Mouse (Mus musculus): Measurements from ENCODE around the gene Hoxa11. TPM values are rescaled to one million over a fixed set of nuclear protein-coding genes. Genes with fewer than 3 reads are reported as not detected.

Hoxa11 gene
- polyA plus RNA-seq, 1 experiment from 2014 or later, result not detected

- peaks cover 98% of the 10 kb centered on the region for H3K27me3 ChIP-seq (replicated peaks)
- no peak overlapping the region for H3K9ac ChIP-seq
- H3K9me3 ChIP-seq (replicated peaks), result no peaks in the 10 kb centered on the region
- no peak for ATAC-seq (ENCODE audit: insufficient number of reproducible peaks, low FRiP score)
- H3K36me3 ChIP-seq, result no peaks in the 10 kb centered on the region
- 2% methylated on average over 30 of the region's 30 CpGs for WGBS
- peaks cover 18% of the 10 kb centered on the region for H3K4me1 ChIP-seq (replicated peaks)
- H3K27ac ChIP-seq (ENCODE audit: poor library complexity, severe bottlenecking), result no peak overlapping the region
- no peak overlapping the region for H3K4me3 ChIP-seq
- H3K4me2 ChIP-seq, result no peak overlapping the region
These were observed 29.7 kb downstream of the Hoxa11 start for GRCm38 (mm10) chr6:52215771-52216535.

- H3K9me3 ChIP-seq (replicated peaks), result no peaks in the 10 kb centered on the region
- H3K27ac ChIP-seq (ENCODE audit: poor library complexity, severe bottlenecking), result no peak overlapping the region
- H3K4me2 ChIP-seq, result no peak overlapping the region
- no peak overlapping the region for H3K9ac ChIP-seq
- H3K4me1 ChIP-seq (replicated peaks), result peaks cover 18% of the 10 kb centered on the region
- H3K4me3 ChIP-seq, result no peak overlapping the region
- no peak for ATAC-seq (ENCODE audit: insufficient number of reproducible peaks, low FRiP score)
- no peaks in the 10 kb centered on the region for H3K36me3 ChIP-seq
- peaks cover 96% of the 10 kb centered on the region for H3K27me3 ChIP-seq (replicated peaks)
- 13% methylated on average over 3 of the region's 3 CpGs for WGBS
These were observed 30.5 kb downstream of the Hoxa11 start for GRCm38 (mm10) chr6:52215070-52215469.

GRCm38 (mm10) chr6:52214271-52214670, 31.3 kb downstream of the Hoxa11 start:
- Histone ChIP-seq H3K27ac (ENCODE audit: poor library complexity, severe bottlenecking) (no peak overlapping the region), H3K36me3 (no peaks in the 10 kb centered on the region), H3K9me3 (replicated peaks) (no peaks in the 10 kb centered on the region), H3K4me3 (no peak overlapping the region), H3K9ac (no peak overlapping the region), H3K4me1 (replicated peaks) (peaks cover 18% of the 10 kb centered on the region), H3K27me3 (replicated peaks) (peaks cover 96% of the 10 kb centered on the region), H3K4me2 (no peak overlapping the region)
- 10% methylated on average over 5 of the region's 5 CpGs for WGBS
- ATAC-seq (ENCODE audit: insufficient number of reproducible peaks, low FRiP score), result no peak

GRCm38 (mm10) chr6:52213119-52213986, 32.3 kb downstream of the Hoxa11 start, which contains the start of the genes Hoxa3 and Gm28308:
Hoxa3 (minus strand) TSS chr6:52213336.
Gm28308 (minus strand) TSS chr6:52213339.
- Histone ChIP-seq H3K4me3 (peak within 1 kb of the TSS; percentile 30), H3K4me1 (replicated peaks) (peaks cover 24% of the 10 kb centered on the region), H3K4me2 (peak within 1 kb of the TSS; percentile 51), H3K9me3 (replicated peaks) (no peaks in the 10 kb centered on the region), H3K36me3 (no peaks in the 10 kb centered on the region), H3K27ac (ENCODE audit: poor library complexity, severe bottlenecking) (no peak within 1 kb of the TSS), H3K27me3 (replicated peaks) (peaks cover 96% of the 10 kb centered on the region), H3K9ac (no peak within 1 kb of the TSS)
- 2% methylated on average over 38 of the region's 38 CpGs for WGBS
- no peak for ATAC-seq (ENCODE audit: insufficient number of reproducible peaks, low FRiP score)

GRCm38 (mm10) chr6:52212556-52213118, 33.0 kb downstream of the Hoxa11 start:
- Histone ChIP-seq H3K36me3 (no peaks in the 10 kb centered on the region), H3K9me3 (replicated peaks) (no peaks in the 10 kb centered on the region), H3K4me2 (peak overlapping the region; percentile 51), H3K4me1 (replicated peaks) (peaks cover 25% of the 10 kb centered on the region), H3K27me3 (replicated peaks) (peaks cover 96% of the 10 kb centered on the region), H3K9ac (no peak overlapping the region), H3K27ac (ENCODE audit: poor library complexity, severe bottlenecking) (no peak overlapping the region), H3K4me3 (peak overlapping the region; percentile 30)
- no peak for ATAC-seq (ENCODE audit: insufficient number of reproducible peaks, low FRiP score)
- WGBS, result 2% methylated on average over 22 of the region's 22 CpGs

GRCm38 (mm10) chr6:52211961-52212360, 33.6 kb downstream of the Hoxa11 start:
- WGBS, result 4% methylated on average over 13 of the region's 13 CpGs
- peaks cover 19% of the 10 kb centered on the region for H3K4me1 ChIP-seq (replicated peaks)

GRCm38 (mm10) chr6:52211170-52211935, 34.3 kb downstream of the Hoxa11 start:
- H3K4me3 ChIP-seq, result no peak overlapping the region
- 2% methylated on average over 37 of the region's 37 CpGs for WGBS
- H3K27me3 ChIP-seq (replicated peaks), result peaks cover 96% of the 10 kb centered on the region
- peaks cover 16% of the 10 kb centered on the region for H3K4me1 ChIP-seq (replicated peaks)
- peak; percentile 54 for ATAC-seq (ENCODE audit: insufficient number of reproducible peaks, low FRiP score)
- 0 out of 2 replicates have a peak overlapping the region, but pooled peaks have one; percentile 11 for H3K4me2 ChIP-seq
- no peaks in the 10 kb centered on the region for H3K36me3 ChIP-seq
- H3K9ac ChIP-seq, result no peak overlapping the region
- no peaks in the 10 kb centered on the region for H3K9me3 ChIP-seq (replicated peaks)
- no peak overlapping the region for H3K27ac ChIP-seq (ENCODE audit: poor library complexity, severe bottlenecking)

More at GRCm38 (mm10) chr6:52211961-52212360, 33.6 kb downstream of the Hoxa11 start:
- H3K4me2 ChIP-seq, result no peak overlapping the region
- no peak for ATAC-seq (ENCODE audit: insufficient number of reproducible peaks, low FRiP score)
- H3K9me3 ChIP-seq (replicated peaks), result no peaks in the 10 kb centered on the region
- H3K27me3 ChIP-seq (replicated peaks), result peaks cover 96% of the 10 kb centered on the region
- no peak overlapping the region for H3K4me3 ChIP-seq
- H3K36me3 ChIP-seq, result no peaks in the 10 kb centered on the region
- no peak overlapping the region for H3K9ac ChIP-seq
- no peak overlapping the region for H3K27ac ChIP-seq (ENCODE audit: poor library complexity, severe bottlenecking)

- H3K27me3 ChIP-seq (replicated peaks), result peaks cover 96% of the 10 kb centered on the region
- H3K4me3 ChIP-seq, result no peak overlapping the region
- H3K9me3 ChIP-seq (replicated peaks), result no peaks in the 10 kb centered on the region
- peaks cover 16% of the 10 kb centered on the region for H3K4me1 ChIP-seq (replicated peaks)
- 8% methylated on average over 12 of the region's 12 CpGs for WGBS
- ATAC-seq (ENCODE audit: insufficient number of reproducible peaks, low FRiP score), result no peak
- H3K9ac ChIP-seq, result no peak overlapping the region
- no peaks in the 10 kb centered on the region for H3K36me3 ChIP-seq
- no peak overlapping the region for H3K27ac ChIP-seq (ENCODE audit: poor library complexity, severe bottlenecking)
- no peak overlapping the region for H3K4me2 ChIP-seq
These were observed 35.9 kb downstream of the Hoxa11 start for GRCm38 (mm10) chr6:52209685-52210046.

GRCm38 (mm10) chr6:52208868-52209684, 36.5 kb downstream of the Hoxa11 start:
- Histone ChIP-seq H3K9ac (no peak overlapping the region), H3K4me1 (replicated peaks) (peaks cover 22% of the 10 kb centered on the region), H3K27me3 (replicated peaks) (peaks cover 96% of the 10 kb centered on the region), H3K9me3 (replicated peaks) (no peaks in the 10 kb centered on the region), H3K4me2 (peak overlapping the region; percentile 49), H3K27ac (ENCODE audit: poor library complexity, severe bottlenecking) (no peak overlapping the region), H3K4me3 (peak overlapping the region; percentile 25), H3K36me3 (no peaks in the 10 kb centered on the region)
- whole genome bisulfite sequencing, result 5% methylated on average over 18 of the region's 18 CpGs
- ATAC-seq (ENCODE audit: insufficient number of reproducible peaks, low FRiP score), result no peak
